Mouse (Mus musculus) B cell, adult 62 days (primary cell): Measurements from ENCODE around the gene Ric3. TPM values are rescaled to one million over a fixed set of nuclear protein-coding genes. Genes with fewer than 3 reads are reported as not detected.

Experiments used
- total RNA-seq: library from RNA; stranded (reverse); gene quantifications from 4 replicates; pipeline ENCODE4 v1.2.4, GENCODE M21; 2023

Ric3 gene
- total RNA-seq = 0.21 to 0.36 TPM (median 0.34 TPM) in 3 of 4 replicates, not detected in the other

GRCm38 (mm10) chr7:109083113-109083812, at the start of gene Ric3:
Gene Ric3 (minus strand): TSS chr7:109083331.

Other genes starting within 250 kb of the Ric3 start
- not detected in 4 replicates for gene Olfr516, start 232.8 kb downstream of the Ric3 start, total RNA-seq
- gene Olfr517, start 211.0 kb downstream of the Ric3 start, total RNA-seq = not detected in 4 replicates
- gene Olfr518, start 198.3 kb downstream of the Ric3 start, total RNA-seq = not detected in 4 replicates
- not detected in 4 replicates for gene Olfr519, start 188.9 kb downstream of the Ric3 start, total RNA-seq
- gene Nlrp10, start 153.2 kb downstream of the Ric3 start, total RNA-seq = 3.3 to 5.3 TPM (median 4.7 TPM) in 4 replicates
- gene Eif3f, start 148.9 kb downstream of the Ric3 start, total RNA-seq = 241 to 271 TPM (median 255 TPM) in 4 replicates
- 2.7 to 4.5 TPM (median 4.1 TPM) in 4 replicates for gene Tub, start 133.0 kb downstream of the Ric3 start, total RNA-seq
- not detected in 4 replicates for gene Lmo1, start 91.9 kb upstream of the Ric3 start, total RNA-seq